In the genomic region with DNA sequence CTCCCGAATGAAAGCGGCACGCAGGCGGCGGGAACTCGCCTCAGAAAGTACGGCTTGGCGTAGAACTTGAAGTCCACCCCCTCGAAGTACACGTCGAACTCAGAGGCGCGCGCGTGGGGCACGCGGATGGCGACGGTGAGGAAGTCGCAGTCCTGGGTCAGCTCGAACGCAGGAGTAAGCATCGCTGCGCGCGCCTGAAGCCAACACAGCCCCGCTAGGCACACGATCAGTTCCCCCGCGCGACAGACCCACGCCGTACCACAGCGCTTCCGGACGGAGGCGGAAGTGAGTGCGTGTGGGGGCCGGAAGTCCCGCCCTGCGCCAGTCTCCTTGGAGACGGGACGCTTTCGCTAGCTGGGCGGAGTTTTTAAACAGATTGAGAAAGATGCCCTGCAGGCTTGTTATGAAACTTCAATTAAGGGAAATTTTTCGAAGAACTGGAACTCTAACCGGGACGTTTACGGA, we compare ENCODE assay signal across 8 mouse cellular contexts. TPM values are rescaled to one million over a fixed set of nuclear protein-coding genes. Genes with fewer than 3 reads are reported as not detected.
DNase-seq lines count a peak whose midpoint lies in the region; ATAC-seq lines count a peak whose summit lies in the region.

A gene (minus strand): TSS at position 278 of the 465 bp plus-strand sequence.

- peak; percentile 91 to 96 for DNase-seq in adrenal gland, adult (ENCODE audit: inconsistent age in 2 of 2, low spot score in 1 of 2)
- peak; percentile 90 for DNase-seq in embryo, embryonic 10.5 days (ENCODE audit: low spot score)
- DNase-seq in gastrocnemius, postnatal 14 days, result peak; percentile 86
- DNase-seq in left cerebral cortex, postnatal 10 days (ENCODE audit: extremely low spot score in 1 of 2, low spot score in 2 of 2), result peak; percentile 84 to 91
- DNase-seq in right cerebral cortex, postnatal 25 days, result peak; percentile 87
- peak; percentile 79 to 86 for DNase-seq in urinary bladder, postnatal 4 days (ENCODE audit: low spot score in 2 of 2)

- intact Hi-C loops in gastrocnemius, postnatal 14 days (cut with DNase I; ENCODE audit: low total_unique reads), result no loop called here
- intact Hi-C loops in left cerebral cortex, postnatal 10 days (cut with DNase I), result loop anchor here (2.0 to 10.0 kb wide), 2 partner anchors 164 to 204 kb away; a partner anchor contains a TSS

- peak; percentile 97 for ATAC-seq in inflammation-experienced regulatory T-cells, adult 6 months
- ATAC-seq in megakaryocyte-erythroid progenitor cell, adult 5-6 weeks (replicated peaks; ENCODE audit: low FRiP score, low TSS enrichment, poor library complexity, severe bottlenecking), result peak; percentile 89

RNA-seq across cellular contexts. Expression of the gene that starts here (rescaled TPM):
- total RNA-seq in gastrocnemius, postnatal 14 days (2021), result 1 to 10 TPM; 1.4 to 2.1 TPM
- 1 to 10 TPM; 6.7 to 8.2 (median 7.8) TPM for polyA plus RNA-seq in inflammation-experienced regulatory T-cells, adult 6 months (2017; shearing (Covaris generic))
- total RNA-seq in left cerebral cortex, postnatal 10 days (2021), result 1 to 10 TPM; 6.0 to 8.0 TPM
- total RNA-seq in megakaryocyte-erythroid progenitor cell, adult 5-6 weeks (2014; fragmentation: Nextera tagmentation), result 13.0 and 20.7 TPM in 2 replicates
- total RNA-seq in megakaryocyte-erythroid progenitor cell, adult 5-6 weeks (2017), result 15.1 and 18.4 TPM in 2 replicates

Comparison
In these comparisons a context has a peak if more than half of its experiments do, and no peak if none do; other contexts are left out.
1. Peak in every context shown above with its lines: DNase-seq and ATAC-seq.